Mouse (Mus musculus): ENCODE measurements around the gene Tsg101. TPM values are rescaled to one million over a fixed set of nuclear protein-coding genes. Genes with fewer than 3 reads are reported as not detected.

Gene Tsg101
- polyA plus RNA-seq, 1 experiment from 2014 or later = 127 TPM

- Histone ChIP-seq H3K4me2 (replicated peaks; ENCODE audit: low read depth) (peak overlapping the region; percentile 84), H3K4me3 (ENCODE audit: low read depth, low read length) (peak overlapping the region; percentile 78), H3K27me3 (ENCODE audit: control insufficient read depth, insufficient read depth, low read length) (no peaks in the 10 kb centered on the region), H3K9me3 (ENCODE audit: control insufficient read depth, low read length) (no peaks in the 10 kb centered on the region), H3K9ac (ENCODE audit: low read length) (peak overlapping the region; percentile 84), H3K27ac (replicated peaks) (peak overlapping the region; percentile 94), H3K36me3 (ENCODE audit: control insufficient read depth, insufficient read depth, low read length) (peaks cover 12% of the 10 kb centered on the region), H3K4me1 (replicated peaks; ENCODE audit: control insufficient read depth, insufficient read depth) (peaks cover 5% of the 10 kb centered on the region; the same call in 1 of the 2 replicates)
- peak; percentile 94 for DNase-seq (ENCODE audit: low spot score)
- TF ChIP-seq CTCF (IDR thresholded peaks at IDR 0.05; ENCODE audit: low read depth) = no peak
- no peak for TF ChIP-seq EP300 (optimal IDR thresholded peaks at IDR 0.05)
- peak; percentile 92 for ATAC-seq (ENCODE audit: low FRiP score, low TSS enrichment)
- WGBS = under 1% methylated on average over 51 of the region's 51 CpGs
Observed at GRCm38 (mm10) chr7:46845211-46845977, 74.4 kb downstream of the Tsg101 start.

GRCm38 (mm10) chr7:46843576-46843975, 76.2 kb downstream of the Tsg101 start:
- Histone ChIP-seq H3K27me3 (ENCODE audit: control insufficient read depth, insufficient read depth, low read length) (no peaks in the 10 kb centered on the region), H3K4me2 (replicated peaks; ENCODE audit: low read depth) (no peak overlapping the region), H3K27ac (replicated peaks) (no peak overlapping the region), H3K36me3 (ENCODE audit: control insufficient read depth, insufficient read depth, low read length) (0 out of 2 replicates have a peak, but pooled peaks cover 2% of the 10 kb centered on the region), H3K9me3 (ENCODE audit: control insufficient read depth, low read length) (no peaks in the 10 kb centered on the region), H3K4me1 (replicated peaks; ENCODE audit: control insufficient read depth, insufficient read depth) (peaks cover 5% of the 10 kb centered on the region; the same call in 1 of the 2 replicates), H3K4me3 (ENCODE audit: low read depth, low read length) (no peak overlapping the region), H3K9ac (ENCODE audit: low read length) (no peak overlapping the region)
- ATAC-seq (ENCODE audit: low FRiP score, low TSS enrichment) = no peak
- DNase-seq (ENCODE audit: low spot score) = no peak
- WGBS = 82% methylated on average over 4 of the region's 4 CpGs
- TF ChIP-seq CTCF (IDR thresholded peaks at IDR 0.05; ENCODE audit: low read depth) = no peak

- peaks cover 5% of the 10 kb centered on the region; the same call in 1 of the 2 replicates for H3K4me1 ChIP-seq (replicated peaks; ENCODE audit: control insufficient read depth, insufficient read depth)
Observed at GRCm38 (mm10) chr7:46842278-46842677, 77.5 kb downstream of the Tsg101 start.

GRCm38 (mm10) chr7:46840787-46841525, 78.8 kb downstream of the Tsg101 start, which contains the start of gene Ldha:
Ldha (plus strand) TSS chr7:46841475.
- Histone ChIP-seq H3K27ac (replicated peaks) (peak within 1 kb of the TSS; percentile 92), H3K9ac (ENCODE audit: low read length) (no peak within 1 kb of the TSS), H3K9me3 (ENCODE audit: control insufficient read depth, low read length) (no peaks in the 10 kb centered on the region), H3K27me3 (ENCODE audit: control insufficient read depth, insufficient read depth, low read length) (no peaks in the 10 kb centered on the region), H3K4me2 (replicated peaks; ENCODE audit: low read depth) (no peak within 1 kb of the TSS), H3K36me3 (ENCODE audit: control insufficient read depth, insufficient read depth, low read length) (no peaks in the 10 kb centered on the region), H3K4me1 (replicated peaks; ENCODE audit: control insufficient read depth, insufficient read depth) (peaks cover 5% of the 10 kb centered on the region; the same call in 1 of the 2 replicates), H3K4me3 (ENCODE audit: low read depth, low read length) (no peak within 1 kb of the TSS)
- DNase-seq (ENCODE audit: low spot score) (no peak), ATAC-seq (ENCODE audit: low FRiP score, low TSS enrichment) (no peak)
- TF ChIP-seq CTCF (IDR thresholded peaks at IDR 0.05; ENCODE audit: low read depth) = no peak
- no peak for TF ChIP-seq EP300 (optimal IDR thresholded peaks at IDR 0.05)
- 36% methylated on average over 6 of the region's 6 CpGs for WGBS

More at GRCm38 (mm10) chr7:46842278-46842677, 77.5 kb downstream of the Tsg101 start:
- no peaks in the 10 kb centered on the region for H3K36me3 ChIP-seq (ENCODE audit: control insufficient read depth, insufficient read depth, low read length)
- 28% methylated on average over 5 of the region's 5 CpGs for WGBS
- H3K4me2 ChIP-seq (replicated peaks; ENCODE audit: low read depth) = no peak overlapping the region
- H3K27ac ChIP-seq (replicated peaks) = no peak overlapping the region
- H3K27me3 ChIP-seq (ENCODE audit: control insufficient read depth, insufficient read depth, low read length) = no peaks in the 10 kb centered on the region
- ATAC-seq (ENCODE audit: low FRiP score, low TSS enrichment) = no peak
- H3K9ac ChIP-seq (ENCODE audit: low read length) = no peak overlapping the region
- DNase-seq (ENCODE audit: low spot score) = no peak
- H3K9me3 ChIP-seq (ENCODE audit: control insufficient read depth, low read length) = no peaks in the 10 kb centered on the region
- no peak for TF ChIP-seq CTCF (IDR thresholded peaks at IDR 0.05; ENCODE audit: low read depth)
- no peak for TF ChIP-seq EP300 (optimal IDR thresholded peaks at IDR 0.05)
- no peak overlapping the region for H3K4me3 ChIP-seq (ENCODE audit: low read depth, low read length)

- TF ChIP-seq CTCF (IDR thresholded peaks at IDR 0.05; ENCODE audit: low read depth) (no peak), EP300 (optimal IDR thresholded peaks at IDR 0.05) (no peak)
- H3K27ac ChIP-seq (replicated peaks) = peak overlapping the region; percentile 92
- H3K27me3 ChIP-seq (ENCODE audit: control insufficient read depth, insufficient read depth, low read length) = no peaks in the 10 kb centered on the region
- peak; percentile 56 for DNase-seq (ENCODE audit: low spot score)
- peak; percentile 56 for ATAC-seq (ENCODE audit: low FRiP score, low TSS enrichment)
- no peak overlapping the region for H3K4me2 ChIP-seq (replicated peaks; ENCODE audit: low read depth)
- H3K4me1 ChIP-seq (replicated peaks; ENCODE audit: control insufficient read depth, insufficient read depth) = peaks cover 5% of the 10 kb centered on the region; the same call in 1 of the 2 replicates
- no peaks in the 10 kb centered on the region for H3K36me3 ChIP-seq (ENCODE audit: control insufficient read depth, insufficient read depth, low read length)
- 32% methylated on average over 4 of the region's 4 CpGs for WGBS
- H3K9me3 ChIP-seq (ENCODE audit: control insufficient read depth, low read length) = no peaks in the 10 kb centered on the region
- no peak overlapping the region for H3K9ac ChIP-seq (ENCODE audit: low read length)
- no peak overlapping the region for H3K4me3 ChIP-seq (ENCODE audit: low read depth, low read length)
Observed at GRCm38 (mm10) chr7:46840326-46840725, 79.4 kb downstream of the Tsg101 start.

All from stomach, postnatal 0 days (tissue).